Mouse (Mus musculus): ENCODE measurements around the gene Mib2. TPM values are rescaled to one million over a fixed set of nuclear protein-coding genes. Genes with fewer than 3 reads are reported as not detected.

Mib2 gene
- total and polyA plus RNA-seq, 3 experiments = 19.0 to 66.5 (median 23.6) TPM

- Histone ChIP-seq H3K4me1 (ENCODE audit: control insufficient read depth in 1 of 2, insufficient read depth in 2 of 2) (peaks cover 3 to 5% of the 10 kb centered on the region in 2 experiments; a peak in 3 of 4 replicates), H3K27me3 (replicated peaks) (no peaks in the 10 kb centered on the region), H3K79me2 (replicated peaks; ENCODE audit: control insufficient read depth, extremely low read depth, insufficient read depth, poor library complexity, severe bottlenecking) (no peaks in the 10 kb centered on the region), H3K27ac (ENCODE audit: insufficient read depth, low read depth) (no peak overlapping the region), H3K4me2 (ENCODE audit: insufficient read depth, low read depth, poor library complexity, severe bottlenecking) (no peak overlapping the region), H3K36me3 (replicated peaks in 1 of 2; ENCODE audit: control insufficient read depth in 1 of 2, insufficient read depth in 1 of 2, low read length in 1 of 2) (peaks cover 93 to 97% of the 10 kb centered on the region in 2 experiments), H3K9ac (ENCODE audit: insufficient read depth, low read depth) (no peak overlapping the region), H3K4me3 (replicated peaks in 1 of 3; ENCODE audit: low read depth in 2 of 3, low read length in 2 of 3, poor library complexity in 1 of 3) (no peak overlapping the region), H3K9me3 (replicated peaks; ENCODE audit: low read length) (no peaks in the 10 kb centered on the region)
- dilution Hi-C loops (cut with MboI; ENCODE audit: extremely low pct_ligation_motif_present, extremely low pct_unique_long_range_greater_than_20kb, low sequenced_read_pairs) = no loop called here
- no peak for DNase-seq (ENCODE audit: extremely low read depth)
- in situ Hi-C loops (cut with MboI; ENCODE audit: low pct_ligation_motif_present, low pct_unique_long_range_greater_than_20kb, low sequenced_read_pairs) = no loop called here
- TF ChIP-seq SIN3A (IDR thresholded peaks at IDR 0.05; ENCODE audit: low read length) (no peak), MAZ (IDR thresholded peaks at IDR 0.05; ENCODE audit: low read depth, low read length) (no peak), UBTF (IDR thresholded peaks at IDR 0.05; ENCODE audit: low read depth, low read length) (no peak), ZKSCAN1 (IDR thresholded peaks at IDR 0.05; ENCODE audit: borderline replicate concordance, low read depth, low read length) (no peak), POLR2A (IDR thresholded peaks at IDR 0.05; ENCODE audit: low read depth, low read length) (no peak), BHLHE40 (IDR thresholded peaks at IDR 0.05; ENCODE audit: low read depth, low read length) (no peak), TCF12 (IDR thresholded peaks at IDR 0.05; ENCODE audit: low read depth, low read length) (no peak)
Measured at GRCm38 (mm10) chr4:155651553-155652269, 17.3 kb downstream of the Mib2 start.

GRCm38 (mm10) chr4:155649355-155649754 is 19.6 kb downstream of the Mib2 start:
- no peak for DNase-seq (ENCODE audit: extremely low read depth)
- Histone ChIP-seq H3K36me3 (replicated peaks in 1 of 2; ENCODE audit: control insufficient read depth in 1 of 2, insufficient read depth in 1 of 2, low read length in 1 of 2) (peaks cover 79 to 89% of the 10 kb centered on the region in 2 experiments), H3K4me3 (replicated peaks in 1 of 3; ENCODE audit: low read depth in 2 of 3, low read length in 2 of 3, poor library complexity in 1 of 3) (no peak overlapping the region), H3K9ac (ENCODE audit: insufficient read depth, low read depth) (no peak overlapping the region), H3K27me3 (replicated peaks) (no peaks in the 10 kb centered on the region), H3K4me1 (ENCODE audit: control insufficient read depth in 1 of 2, insufficient read depth in 2 of 2) (no peaks in the 10 kb centered on the region), H3K79me2 (replicated peaks; ENCODE audit: control insufficient read depth, extremely low read depth, insufficient read depth, poor library complexity, severe bottlenecking) (no peaks in the 10 kb centered on the region), H3K9me3 (replicated peaks; ENCODE audit: low read length) (no peaks in the 10 kb centered on the region), H3K4me2 (ENCODE audit: insufficient read depth, low read depth, poor library complexity, severe bottlenecking) (no peak overlapping the region), H3K27ac (ENCODE audit: insufficient read depth, low read depth) (no peak overlapping the region)
- dilution Hi-C loops (cut with MboI; ENCODE audit: extremely low pct_ligation_motif_present, extremely low pct_unique_long_range_greater_than_20kb, low sequenced_read_pairs) = no loop called here
- TF ChIP-seq E2F4 (IDR thresholded peaks at IDR 0.05; ENCODE audit: insufficient replicate concordance, low read depth, low read length) (no peak), POLR2A (IDR thresholded peaks at IDR 0.05; ENCODE audit: low read depth, low read length) (no peak), MAZ (IDR thresholded peaks at IDR 0.05; ENCODE audit: low read depth, low read length) (no peak), KAT2A (IDR thresholded peaks at IDR 0.05; ENCODE audit: insufficient replicate concordance, low read length) (no peak), CHD2 (IDR thresholded peaks at IDR 0.05; ENCODE audit: low read length) (no peak), CHD1 (IDR thresholded peaks at IDR 0.05; ENCODE audit: low read depth, low read length) (no peak), JUND (conservative IDR thresholded peaks at IDR 0.05; ENCODE audit: low read depth, low read length) (no peak), BHLHE40 (IDR thresholded peaks at IDR 0.05; ENCODE audit: low read depth, low read length) (no peak), MEF2A (IDR thresholded peaks at IDR 0.05; ENCODE audit: borderline replicate concordance, low read depth, low read length) (no peak), MAFK (IDR thresholded peaks at IDR 0.05; ENCODE audit: insufficient replicate concordance, low read length) (no peak), JUN (IDR thresholded peaks at IDR 0.05; ENCODE audit: insufficient read depth, low read depth, low read length) (no peak), RAD21 (IDR thresholded peaks at IDR 0.05; ENCODE audit: low read depth, low read length) (no peak), SMC3 (IDR thresholded peaks at IDR 0.05; ENCODE audit: low read depth, low read length) (no peak), USF2 (conservative IDR thresholded peaks at IDR 0.05; ENCODE audit: low read depth, low read length) (no peak)
- in situ Hi-C loops (cut with MboI; ENCODE audit: low pct_ligation_motif_present, low pct_unique_long_range_greater_than_20kb, low sequenced_read_pairs) = no loop called here

Data from CH12.LX (cell line).